Mouse (Mus musculus) lung, postnatal 0 days (tissue): Measurements from ENCODE around the gene Pde4c. TPM values are rescaled to one million over a fixed set of nuclear protein-coding genes. Genes with fewer than 3 reads are reported as not detected.

Experiments
- ATAC-seq: fragments of 200-750 bp; cut with Nextera tagmentation; 2 replicates; pipeline ENCODE4 v1.8.0; 2017; ENCODE audit warnings: moderate library complexity
- DNase-seq: peaks from one replicate; pipeline ENCODE4 v3.0.0-alpha.2; 2016; ENCODE audit warnings: low spot score
- H3K27ac ChIP-seq: fragments of 300-500 bp; sonication (generic); 2 replicates; pipeline ENCODE4 v1.5.1; 2014; ENCODE audit warnings: antibody characterized with exemption, mild to moderate bottlenecking, low read length, mixed read lengths
- H3K27me3 ChIP-seq: fragments of 300-500 bp; sonication (generic); replicated peaks from 2 replicates; pipeline ENCODE4 v1.6.1; 2014; ENCODE audit warnings: low read length, mixed read lengths; ENCODE audit not compliant: insufficient read depth
- H3K36me3 ChIP-seq: fragments of 300-500 bp; sonication (generic); 2 replicates; pipeline ENCODE4 v1.6.1; 2014; ENCODE audit warnings: low read length, mixed read lengths; ENCODE audit not compliant: insufficient read depth
- H3K4me1 ChIP-seq: fragments of 300-500 bp; sonication (generic); 2 replicates; pipeline ENCODE4 v1.6.1; 2014; ENCODE audit warnings: antibody characterized with exemption, low read depth, low read length, mixed read lengths; ENCODE audit not compliant: insufficient read depth
- H3K4me2 ChIP-seq: fragments of 300-500 bp; sonication (generic); replicated peaks from 2 replicates; pipeline ENCODE4 v1.6.1; 2014; ENCODE audit warnings: low read depth, mild to moderate bottlenecking, low read length, moderate library complexity, mixed read lengths
- H3K4me3 ChIP-seq: fragments of 300-500 bp; sonication (generic); 2 replicates; pipeline ENCODE4 v1.5.1; 2014; ENCODE audit warnings: low read depth, low read length
- H3K9ac ChIP-seq: fragments of 300-500 bp; sonication (generic); replicated peaks from 2 replicates; pipeline ENCODE4 v1.6.1; 2014; ENCODE audit warnings: low read depth, mild to moderate bottlenecking
- H3K9me3 ChIP-seq: fragments of 300-500 bp; sonication (generic); 2 replicates; pipeline ENCODE4 v1.6.1; 2016; ENCODE audit warnings: low read length, mixed read lengths
- CTCF ChIP-seq: IDR thresholded peaks from 2 replicates; pipeline ENCODE4 v1.5.1; 2016; ENCODE audit warnings: antibody characterized with exemption, mild to moderate bottlenecking
- EP300 ChIP-seq: IDR thresholded peaks from 2 replicates; pipeline ENCODE4 v1.6.1; 2016; ENCODE audit warnings: antibody characterized with exemption, mild to moderate bottlenecking, control low read depth
- whole genome bisulfite sequencing: fragments of 180-500 bp; shearing (Covaris S2); extraction: QIAGEN DNeasy Blood & Tissue Kit; methylation state at CpG from one replicate; pipeline ENCODE4 v1.1.7; 2014; 5-methylcytosine and 5-hydroxymethylcytosine counted together
- polyA plus RNA-seq: library from polyadenylated mRNA; unstranded; fragments of >200 nt; fragmentation: Nextera tagmentation; extraction: Ambion mirVana; gene quantifications from 2 replicates; pipeline ENCODE4 v1.2.1, GENCODE M21; 2015

Pde4c gene
- polyA plus RNA-seq, 1 experiment from 2014 or later: 2.0 TPM

- DNase-seq (peak; percentile 94), ATAC-seq (peak; percentile 96)
- no peaks in the 10 kb centered on the region for H3K4me1 ChIP-seq
- H3K27me3 ChIP-seq: peaks cover 17% of the 10 kb centered on the region; the same call in 1 of the 2 replicates
- peak overlapping the region; percentile 54 for H3K27ac ChIP-seq
- no peak overlapping the region for H3K4me3 ChIP-seq
- H3K9me3 ChIP-seq: no peaks in the 10 kb centered on the region
- H3K36me3 ChIP-seq: no peaks in the 10 kb centered on the region
- TF ChIP-seq CTCF (no peak), EP300 (peak; percentile 80; the same call in 1 of the 2 replicates)
- WGBS: 25% methylated on average over 3 of the region's 3 CpGs
- H3K4me2 ChIP-seq: no peak overlapping the region
- H3K9ac ChIP-seq: no peak overlapping the region
Observed at GRCm38 (mm10) chr8:70738211-70738610, 14.7 kb downstream of the Pde4c start.

- H3K9me3 ChIP-seq: no peaks in the 10 kb centered on the region
- no peak for DNase-seq
Observed at GRCm38 (mm10) chr8:70741661-70742060, 18.1 kb downstream of the Pde4c start.

GRCm38 (mm10) chr8:70742176-70742575 is 18.7 kb downstream of the Pde4c start:
- TF ChIP-seq EP300: no peak
- TF ChIP-seq CTCF: no peak
- Histone ChIP-seq H3K4me3 (no peak overlapping the region), H3K27me3 (peaks cover 40% of the 10 kb centered on the region; the same call in 1 of the 2 replicates), H3K9ac (no peak overlapping the region), H3K4me1 (no peaks in the 10 kb centered on the region; the same call in 1 of the 2 replicates), H3K36me3 (no peaks in the 10 kb centered on the region), H3K4me2 (no peak overlapping the region), H3K9me3 (no peaks in the 10 kb centered on the region), H3K27ac (no peak overlapping the region)
- 61% methylated on average over 11 of the region's 11 CpGs for WGBS
- ATAC-seq: no peak
- DNase-seq: no peak

More at GRCm38 (mm10) chr8:70741661-70742060, 18.1 kb downstream of the Pde4c start:
- Histone ChIP-seq H3K9ac (no peak overlapping the region), H3K36me3 (no peaks in the 10 kb centered on the region), H3K4me2 (no peak overlapping the region), H3K27me3 (peaks cover 40% of the 10 kb centered on the region; the same call in 1 of the 2 replicates), H3K4me1 (no peaks in the 10 kb centered on the region; the same call in 1 of the 2 replicates), H3K27ac (no peak overlapping the region), H3K4me3 (no peak overlapping the region)
- WGBS: 57% methylated on average over 5 of the region's 5 CpGs
- no peak for ATAC-seq
- TF ChIP-seq CTCF: no peak
- no peak for TF ChIP-seq EP300

GRCm38 (mm10) chr8:70742981-70743655 is 19.6 kb downstream of the Pde4c start:
- H3K4me2 ChIP-seq: 0 out of 2 replicates have a peak overlapping the region, but pooled peaks have one; percentile 8
- no peak overlapping the region for H3K9ac ChIP-seq
- WGBS: 3% methylated on average over 37 of the region's 38 CpGs

GRCm38 (mm10) chr8:70743656-70744590 is 20.4 kb downstream of the Pde4c start:
- no peaks in the 10 kb centered on the region for H3K9me3 ChIP-seq
- ATAC-seq: peak; percentile 56
- H3K9ac ChIP-seq: no peak overlapping the region
- H3K36me3 ChIP-seq: no peaks in the 10 kb centered on the region
- peak; percentile 41 for DNase-seq
- peak overlapping the region; percentile 37 for H3K4me2 ChIP-seq
- TF ChIP-seq CTCF: no peak
- no peak for TF ChIP-seq EP300
- no peak overlapping the region for H3K27ac ChIP-seq
- 6% methylated on average over 48 of the region's 48 CpGs for WGBS
- peaks cover 40% of the 10 kb centered on the region; the same call in 1 of the 2 replicates for H3K27me3 ChIP-seq
- no peaks in the 10 kb centered on the region; the same call in 1 of the 2 replicates for H3K4me1 ChIP-seq
- H3K4me3 ChIP-seq: peak overlapping the region; percentile 18

More at GRCm38 (mm10) chr8:70742981-70743655, 19.6 kb downstream of the Pde4c start:
- peaks cover 40% of the 10 kb centered on the region; the same call in 1 of the 2 replicates for H3K27me3 ChIP-seq
- no peaks in the 10 kb centered on the region; the same call in 1 of the 2 replicates for H3K4me1 ChIP-seq
- H3K4me3 ChIP-seq: peak overlapping the region; percentile 18; the same call in 1 of the 2 replicates
- TF ChIP-seq CTCF (no peak), EP300 (no peak)
- H3K9me3 ChIP-seq: no peaks in the 10 kb centered on the region
- ATAC-seq (peak; percentile 18; the same call in 1 of the 2 replicates), DNase-seq (no peak)
- H3K36me3 ChIP-seq: no peaks in the 10 kb centered on the region
- H3K27ac ChIP-seq: no peak overlapping the region

- ATAC-seq (no peak), DNase-seq (no peak)
- H3K27me3 ChIP-seq: peaks cover 40% of the 10 kb centered on the region; the same call in 1 of the 2 replicates
- H3K9ac ChIP-seq: no peak overlapping the region
- no peaks in the 10 kb centered on the region; the same call in 1 of the 2 replicates for H3K4me1 ChIP-seq
- H3K36me3 ChIP-seq: no peaks in the 10 kb centered on the region
- no peak overlapping the region for H3K27ac ChIP-seq
- no peak overlapping the region for H3K4me3 ChIP-seq
- 42% methylated on average over 11 of the region's 11 CpGs for WGBS
- no peak overlapping the region for H3K4me2 ChIP-seq
- TF ChIP-seq EP300: no peak
- no peaks in the 10 kb centered on the region for H3K9me3 ChIP-seq
Observed at GRCm38 (mm10) chr8:70744806-70745205, 21.3 kb downstream of the Pde4c start.
